Mouse (Mus musculus): ENCODE measurements around the gene Bnc2. TPM values are rescaled to one million over a fixed set of nuclear protein-coding genes. Genes with fewer than 3 reads are reported as not detected.

The Bnc2 gene
- total and polyA plus RNA-seq, 3 experiments: 0.55 TPM; not detected in 2

DNA sequence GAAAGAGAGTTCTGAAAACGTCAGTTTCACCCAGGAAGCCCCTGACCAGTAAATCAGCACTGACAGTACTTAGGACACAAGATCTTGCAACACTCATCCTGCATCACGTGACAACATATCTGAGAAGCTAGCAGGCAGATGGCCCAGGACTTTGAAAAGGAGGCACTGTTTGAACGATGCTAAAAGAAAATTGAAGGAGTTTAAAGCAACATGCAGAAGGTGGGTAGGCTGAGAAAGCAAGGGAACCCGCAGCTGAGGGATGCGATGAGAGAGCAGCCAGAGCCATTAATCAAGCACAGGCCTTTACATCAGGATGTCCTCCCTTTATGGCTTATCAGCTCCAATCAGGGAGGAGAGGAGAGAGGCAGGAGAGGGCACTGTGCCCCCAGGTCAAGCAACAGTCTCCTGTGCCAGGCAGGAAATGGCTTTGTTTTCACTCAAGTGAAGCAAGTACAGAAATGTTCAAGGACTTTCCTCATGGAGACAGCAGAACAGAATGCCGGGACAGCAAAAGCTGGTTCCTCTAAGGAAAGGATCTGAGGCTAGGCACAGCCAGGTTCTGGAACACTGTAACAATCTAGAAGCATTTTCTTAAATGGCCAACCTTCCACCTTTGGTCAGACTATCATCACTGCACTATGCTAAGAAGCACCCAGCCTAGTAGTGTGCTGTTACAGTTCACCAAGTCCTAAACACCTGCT is 267.6 kb downstream of the Bnc2 start:
- no peaks in the 10 kb centered on the region for H3K27me3 ChIP-seq (ENCODE audit: insufficient read depth, low read length)
- H3K4me1 ChIP-seq (ENCODE audit: insufficient read depth, low read depth, low read length): no peaks in the 10 kb centered on the region
- no peak overlapping the region for H3K4me3 ChIP-seq (ENCODE audit: low read depth, low read length)
- H3K9me3 ChIP-seq (replicated peaks): peaks cover 15% of the 10 kb centered on the region
- ATAC-seq (ENCODE audit: extremely low read depth, insufficient number of reproducible peaks, low FRiP score, poor library complexity, severe bottlenecking) (no peak), DNase-seq (ENCODE audit: low spot score) (no peak)
- TF ChIP-seq POLR2AphosphoS5 (IDR thresholded peaks at IDR 0.05; ENCODE audit: insufficient replicate concordance, low read depth, low read length): no peak
- no peak for TF ChIP-seq GATA1 (IDR thresholded peaks at IDR 0.05; ENCODE audit: borderline replicate concordance, low read length)
- no peak for TF ChIP-seq GATA2 (IDR thresholded peaks at IDR 0.05; ENCODE audit: borderline replicate concordance, low read depth, low read length)
- H3K36me3 ChIP-seq (replicated peaks): no peaks in the 10 kb centered on the region

DNA sequence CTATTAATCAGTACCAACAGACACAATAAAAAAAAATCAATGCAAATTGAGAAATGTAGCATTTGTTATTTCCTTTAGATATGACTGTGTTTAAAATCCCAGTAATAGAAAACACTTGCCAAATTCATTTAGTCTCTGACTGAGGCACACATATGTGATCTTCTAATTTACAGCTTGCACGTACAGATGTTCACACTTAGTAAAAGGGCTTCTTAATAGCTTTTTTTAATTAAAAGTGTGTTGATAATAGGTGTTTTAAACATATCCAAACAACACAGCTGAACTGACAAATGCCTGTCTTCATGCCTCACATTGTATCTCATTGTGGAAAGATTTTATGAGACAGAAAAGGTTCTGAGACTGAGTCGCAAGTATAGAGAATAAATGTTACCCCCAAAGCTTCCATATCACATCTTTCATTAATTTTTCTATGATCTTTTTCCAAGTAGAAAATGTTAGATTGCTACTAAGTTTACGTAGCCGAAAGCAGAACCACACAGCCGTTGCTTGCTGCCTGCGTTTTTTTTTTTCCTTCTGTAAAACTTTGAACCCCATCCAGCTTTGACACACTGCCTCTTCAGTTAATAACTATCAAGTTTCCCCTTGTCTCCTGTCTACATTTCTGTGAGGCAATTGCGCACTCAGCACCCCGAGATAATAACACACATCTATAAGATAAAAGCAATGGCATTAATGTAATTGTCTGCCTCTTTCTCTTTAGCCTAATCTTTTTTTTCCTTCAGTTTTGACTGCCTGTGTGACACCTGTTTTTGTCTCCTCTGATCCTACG is 271.5 kb downstream of the Bnc2 start:
- H3K4me1 ChIP-seq (ENCODE audit: insufficient read depth, low read depth, low read length): no peaks in the 10 kb centered on the region
- no peaks in the 10 kb centered on the region for H3K27me3 ChIP-seq (ENCODE audit: insufficient read depth, low read length)
- H3K36me3 ChIP-seq (replicated peaks): no peaks in the 10 kb centered on the region
- peaks cover 10% of the 10 kb centered on the region; the same call in 1 of the 2 replicates for H3K9me3 ChIP-seq (replicated peaks)
- H3K4me3 ChIP-seq (ENCODE audit: low read depth, low read length): no peak overlapping the region
- TF ChIP-seq GATA2 (IDR thresholded peaks at IDR 0.05; ENCODE audit: borderline replicate concordance, low read depth, low read length) (no peak), POLR2AphosphoS5 (IDR thresholded peaks at IDR 0.05; ENCODE audit: insufficient replicate concordance, low read depth, low read length) (no peak), GATA1 (IDR thresholded peaks at IDR 0.05; ENCODE audit: borderline replicate concordance, low read length) (no peak), CTCF (IDR thresholded peaks at IDR 0.05; ENCODE audit: low read depth, low read length) (no peak), TAL1 (conservative IDR thresholded peaks at IDR 0.05; ENCODE audit: low read depth, low read length) (no peak)
- ATAC-seq (ENCODE audit: extremely low read depth, insufficient number of reproducible peaks, low FRiP score, poor library complexity, severe bottlenecking): no peak
- DNase-seq (ENCODE audit: low spot score): no peak

GRCm38 (mm10) chr4:84388991-84389390 is 286.1 kb downstream of the Bnc2 start:
- Histone ChIP-seq H3K9me3 (replicated peaks) (peaks cover 15% of the 10 kb centered on the region), H3K36me3 (replicated peaks) (no peaks in the 10 kb centered on the region), H3K4me1 (ENCODE audit: insufficient read depth, low read depth, low read length) (no peaks in the 10 kb centered on the region), H3K4me3 (ENCODE audit: low read depth, low read length) (no peak overlapping the region), H3K27me3 (ENCODE audit: insufficient read depth, low read length) (no peaks in the 10 kb centered on the region)
- ATAC-seq (ENCODE audit: extremely low read depth, insufficient number of reproducible peaks, low FRiP score, poor library complexity, severe bottlenecking): no peak
- TF ChIP-seq TAL1 (conservative IDR thresholded peaks at IDR 0.05; ENCODE audit: low read depth, low read length) (no peak), GATA2 (IDR thresholded peaks at IDR 0.05; ENCODE audit: borderline replicate concordance, low read depth, low read length) (no peak), POLR2AphosphoS5 (IDR thresholded peaks at IDR 0.05; ENCODE audit: insufficient replicate concordance, low read depth, low read length) (no peak)
- no peak for DNase-seq (ENCODE audit: low spot score)

GRCm38 (mm10) chr4:84385156-84385555 is 289.9 kb downstream of the Bnc2 start:
- TF ChIP-seq GATA1 (IDR thresholded peaks at IDR 0.05; ENCODE audit: borderline replicate concordance, low read length) (no peak), POLR2AphosphoS5 (IDR thresholded peaks at IDR 0.05; ENCODE audit: insufficient replicate concordance, low read depth, low read length) (no peak), TAL1 (conservative IDR thresholded peaks at IDR 0.05; ENCODE audit: low read depth, low read length) (no peak), CTCF (IDR thresholded peaks at IDR 0.05; ENCODE audit: low read depth, low read length) (no peak), GATA2 (IDR thresholded peaks at IDR 0.05; ENCODE audit: borderline replicate concordance, low read depth, low read length) (no peak)

GRCm38 (mm10) chr4:84379289-84379688 is 295.8 kb downstream of the Bnc2 start:
- H3K4me3 ChIP-seq (ENCODE audit: low read depth, low read length): no peak overlapping the region
- DNase-seq (ENCODE audit: low spot score) (no peak), ATAC-seq (ENCODE audit: extremely low read depth, insufficient number of reproducible peaks, low FRiP score, poor library complexity, severe bottlenecking) (no peak)
- no peaks in the 10 kb centered on the region for H3K4me1 ChIP-seq (ENCODE audit: insufficient read depth, low read depth, low read length)
- H3K36me3 ChIP-seq (replicated peaks): no peaks in the 10 kb centered on the region
- H3K27me3 ChIP-seq (ENCODE audit: insufficient read depth, low read length): no peaks in the 10 kb centered on the region
- TF ChIP-seq GATA1 (IDR thresholded peaks at IDR 0.05; ENCODE audit: borderline replicate concordance, low read length) (no peak), GATA2 (IDR thresholded peaks at IDR 0.05; ENCODE audit: borderline replicate concordance, low read depth, low read length) (no peak), POLR2AphosphoS5 (IDR thresholded peaks at IDR 0.05; ENCODE audit: insufficient replicate concordance, low read depth, low read length) (no peak), CTCF (IDR thresholded peaks at IDR 0.05; ENCODE audit: low read depth, low read length) (no peak), TAL1 (conservative IDR thresholded peaks at IDR 0.05; ENCODE audit: low read depth, low read length) (no peak)
- peaks cover 21% of the 10 kb centered on the region for H3K9me3 ChIP-seq (replicated peaks)

More at GRCm38 (mm10) chr4:84385156-84385555, 289.9 kb downstream of the Bnc2 start:
- H3K4me3 ChIP-seq (ENCODE audit: low read depth, low read length): no peak overlapping the region
- no peaks in the 10 kb centered on the region for H3K36me3 ChIP-seq (replicated peaks)
- DNase-seq (ENCODE audit: low spot score): no peak
- no peak for ATAC-seq (ENCODE audit: extremely low read depth, insufficient number of reproducible peaks, low FRiP score, poor library complexity, severe bottlenecking)
- H3K27me3 ChIP-seq (ENCODE audit: insufficient read depth, low read length): no peaks in the 10 kb centered on the region
- peaks cover 14% of the 10 kb centered on the region for H3K9me3 ChIP-seq (replicated peaks)
- no peaks in the 10 kb centered on the region for H3K4me1 ChIP-seq (ENCODE audit: insufficient read depth, low read depth, low read length)

GRCm38 (mm10) chr4:84377513-84377912 is 297.6 kb downstream of the Bnc2 start:
- H3K27me3 ChIP-seq (ENCODE audit: insufficient read depth, low read length): no peaks in the 10 kb centered on the region
- no peak for DNase-seq (ENCODE audit: low spot score)
- ATAC-seq (ENCODE audit: extremely low read depth, insufficient number of reproducible peaks, low FRiP score, poor library complexity, severe bottlenecking): no peak
- TF ChIP-seq POLR2AphosphoS5 (IDR thresholded peaks at IDR 0.05; ENCODE audit: insufficient replicate concordance, low read depth, low read length): no peak
- H3K9me3 ChIP-seq (replicated peaks): peaks cover 24% of the 10 kb centered on the region
- H3K4me1 ChIP-seq (ENCODE audit: insufficient read depth, low read depth, low read length): no peaks in the 10 kb centered on the region
- no peak overlapping the region for H3K4me3 ChIP-seq (ENCODE audit: low read depth, low read length)
- H3K36me3 ChIP-seq (replicated peaks): no peaks in the 10 kb centered on the region

Data from G1E (cell line).